Mouse (Mus musculus) spleen, adult 2 months (tissue): Measurements from ENCODE around the gene Slc17a5.

ENCODE experiments used
- CTCF ChIP-seq: fragments of 200-500 bp; IDR thresholded peaks from 2 replicates; pipeline ENCODE4 v1.5.1; 2011; ENCODE audit warnings: mild to moderate bottlenecking, inconsistent platforms; ENCODE audit not compliant: insufficient read depth, insufficient read length, insufficient replicate concordance; ENCODE audit errors: extremely low read depth
- POLR2A ChIP-seq: fragments of 200-500 bp; IDR thresholded peaks from 2 replicates; pipeline ENCODE4 v1.6.1; 2011; ENCODE audit warnings: low read depth, low read length, inconsistent platforms

- no peak for TF ChIP-seq CTCF
- no peak for TF ChIP-seq POLR2A
Measured at GRCm38 (mm10) chr9:78588411-78589033, 681 bp upstream of the Slc17a5 start.
